Mouse (Mus musculus) myocyte (in vitro differentiated cells): Measurements from ENCODE around the gene Zfyve27. TPM values are rescaled to one million over a fixed set of nuclear protein-coding genes. Genes with fewer than 3 reads are reported as not detected.

Source experiments
- H3K27me3 ChIP-seq: one replicate; pipeline ENCODE4 v1.6.1; 2011; ENCODE audit not compliant: control insufficient read depth, insufficient read depth, insufficient read length
- H3K36me3 ChIP-seq: one replicate; pipeline ENCODE4 v1.6.1; 2011; ENCODE audit not compliant: control insufficient read depth, insufficient read depth
- H3K4me2 ChIP-seq: one replicate; pipeline ENCODE4 v1.6.1; 2011; ENCODE audit warnings: low read depth, control low read depth
- H3K4me3 ChIP-seq: one replicate; pipeline ENCODE4 v1.5.1; 2011; ENCODE audit warnings: mild to moderate bottlenecking, control low read depth, moderate library complexity
- H3K79me2 ChIP-seq: one replicate; pipeline ENCODE4 v1.6.1; 2011; ENCODE audit not compliant: control insufficient read depth, insufficient read depth
- H3ac ChIP-seq: one replicate; pipeline ENCODE4 v1.6.1; 2011; ENCODE audit not compliant: control insufficient read depth, insufficient read length
- CEBPB ChIP-seq: IDR thresholded peaks from 2 replicates; pipeline ENCODE4 v1.6.1; 2011; ENCODE audit warnings: mild to moderate bottlenecking, moderate library complexity; ENCODE audit not compliant: poor library complexity, insufficient read depth, severe bottlenecking
- E2F4 ChIP-seq: IDR thresholded peaks from one replicate; pipeline ENCODE4 v1.6.1; 2011; ENCODE audit warnings: mild to moderate bottlenecking, control low read depth, moderate library complexity; ENCODE audit not compliant: insufficient read depth
- MAX ChIP-seq: IDR thresholded peaks from one replicate; pipeline ENCODE4 v1.6.1; 2011; ENCODE audit warnings: low read depth, mild to moderate bottlenecking, control low read depth
- MYOD1 ChIP-seq, 3 experiments: IDR thresholded peaks; one replicate each; pipeline ENCODE4 v1.6.1; 2011; ENCODE audit warnings: control low read depth in 2 of 3, low read depth in 2 of 3, mild to moderate bottlenecking in 2 of 3, moderate library complexity in 1 of 3; ENCODE audit not compliant: insufficient read length in 2 of 3, control insufficient read depth in 1 of 3
- MYOG ChIP-seq, 3 experiments: IDR thresholded peaks; one replicate each; pipeline ENCODE4 v1.6.1; 2011; ENCODE audit warnings: control low read depth in 2 of 3, low read depth in 2 of 3, mild to moderate bottlenecking in 2 of 3; ENCODE audit not compliant: insufficient read length in 2 of 3, control insufficient read depth in 1 of 3, insufficient read depth in 1 of 3
- POLR2A ChIP-seq: IDR thresholded peaks from one replicate; pipeline ENCODE4 v1.6.1; 2011; ENCODE audit warnings: low read depth, mild to moderate bottlenecking, control low read depth, moderate library complexity; ENCODE audit not compliant: insufficient read length
- POLR2AphosphoS2 ChIP-seq: IDR thresholded peaks from one replicate; pipeline ENCODE4 v1.6.1; 2011; ENCODE audit warnings: low read depth, control low read depth; ENCODE audit not compliant: insufficient read length
- REST ChIP-seq: IDR thresholded peaks from one replicate; pipeline ENCODE4 v1.6.1; 2011; ENCODE audit warnings: mild to moderate bottlenecking, control low read depth, moderate library complexity; ENCODE audit not compliant: insufficient read depth, insufficient read length
- SRF ChIP-seq: IDR thresholded peaks from one replicate; pipeline ENCODE4 v1.6.1; 2011; ENCODE audit warnings: low read depth; ENCODE audit not compliant: control insufficient read depth, insufficient read length
- TCF12 ChIP-seq: IDR thresholded peaks from one replicate; pipeline ENCODE4 v1.6.1; 2011; ENCODE audit warnings: mild to moderate bottlenecking, control low read depth; ENCODE audit not compliant: poor library complexity, insufficient read depth, severe bottlenecking
- TCF3 ChIP-seq: IDR thresholded peaks from one replicate; pipeline ENCODE4 v1.6.1; 2011; ENCODE audit warnings: low read depth, control low read depth; ENCODE audit not compliant: insufficient read length
- USF1 ChIP-seq: IDR thresholded peaks from one replicate; pipeline ENCODE4 v1.6.1; 2011; ENCODE audit warnings: low read depth, mild to moderate bottlenecking, control low read depth, moderate library complexity
- polyA plus RNA-seq: library from polyadenylated mRNA; unstranded; fragments of >200 nt; fragmentation: generic; extraction: Trizol; gene quantifications from one replicate; pipeline ENCODE4 v1.2.1, GENCODE M21; 2012; ENCODE audit warnings: missing spikeins

Gene Zfyve27
- polyA plus RNA-seq, 1 experiment, result 22.4 TPM

- peaks cover 35% of the 10 kb centered on the region for H3K27me3 ChIP-seq
- H3ac ChIP-seq, result no peak overlapping the region
- TF ChIP-seq TCF12 (no peak), USF1 (no peak), CEBPB (no peak), MYOD1 (IDR thresholded peaks at IDR 0.05; ENCODE audit: control insufficient read depth in 1 of 3, insufficient read length in 2 of 3, low read depth in 2 of 3) (no peak), REST (no peak), POLR2A (no peak), E2F4 (no peak), POLR2AphosphoS2 (no peak), MYOG (IDR thresholded peaks at IDR 0.05; ENCODE audit: control insufficient read depth in 1 of 3, insufficient read depth in 1 of 3, insufficient read length in 2 of 3, low read depth in 2 of 3) (no peak)
- no peaks in the 10 kb centered on the region for H3K79me2 ChIP-seq
- no peaks in the 10 kb centered on the region for H3K36me3 ChIP-seq
- H3K4me3 ChIP-seq, result no peak overlapping the region
- no peak overlapping the region for H3K4me2 ChIP-seq
Measured at GRCm38 (mm10) chr19:42214601-42215000, 50.9 kb downstream of the Zfyve27 start.

GRCm38 (mm10) chr19:42216699-42217373 is 53.1 kb downstream of the Zfyve27 start:
- no peak overlapping the region for H3K4me3 ChIP-seq
- no peak overlapping the region for H3K4me2 ChIP-seq
- TF ChIP-seq E2F4 (no peak), REST (no peak), POLR2AphosphoS2 (no peak), MYOG (IDR thresholded peaks at IDR 0.05; ENCODE audit: control insufficient read depth in 1 of 3, insufficient read depth in 1 of 3, insufficient read length in 2 of 3, low read depth in 2 of 3) (no peak), TCF3 (no peak), SRF (no peak), CEBPB (no peak), TCF12 (no peak), MAX (no peak), MYOD1 (IDR thresholded peaks at IDR 0.05; ENCODE audit: control insufficient read depth in 1 of 3, insufficient read length in 2 of 3, low read depth in 2 of 3) (no peak), POLR2A (no peak), USF1 (no peak)
- no peaks in the 10 kb centered on the region for H3K79me2 ChIP-seq
- H3K36me3 ChIP-seq, result no peaks in the 10 kb centered on the region
- no peak overlapping the region for H3ac ChIP-seq
- peaks cover 24% of the 10 kb centered on the region for H3K27me3 ChIP-seq

GRCm38 (mm10) chr19:42217374-42217763 is 53.6 kb downstream of the Zfyve27 start:
- TF ChIP-seq POLR2AphosphoS2 (no peak), USF1 (no peak), MYOD1 (IDR thresholded peaks at IDR 0.05; ENCODE audit: control insufficient read depth in 1 of 3, insufficient read length in 2 of 3, low read depth in 2 of 3) (no peak)

GRCm38 (mm10) chr19:42226451-42226850 is 62.7 kb downstream of the Zfyve27 start:
- Histone ChIP-seq H3K4me2 (no peak overlapping the region), H3K79me2 (no peaks in the 10 kb centered on the region), H3K27me3 (peaks cover 81% of the 10 kb centered on the region), H3ac (no peak overlapping the region), H3K4me3 (no peak overlapping the region), H3K36me3 (no peaks in the 10 kb centered on the region)
- TF ChIP-seq MYOG (IDR thresholded peaks at IDR 0.05; ENCODE audit: control insufficient read depth in 1 of 3, insufficient read depth in 1 of 3, insufficient read length in 2 of 3, low read depth in 2 of 3), result no peak
- no peak for TF ChIP-seq SRF
- TF ChIP-seq POLR2A, result no peak
- TF ChIP-seq USF1, result no peak
- TF ChIP-seq POLR2AphosphoS2, result no peak
- TF ChIP-seq E2F4, result no peak
- no peak for TF ChIP-seq TCF3
- no peak for TF ChIP-seq CEBPB
- TF ChIP-seq MAX, result no peak
- no peak for TF ChIP-seq REST
- TF ChIP-seq TCF12, result no peak
- TF ChIP-seq MYOD1 (IDR thresholded peaks at IDR 0.05; ENCODE audit: control insufficient read depth in 1 of 3, insufficient read length in 2 of 3, low read depth in 2 of 3), result no peak

More at GRCm38 (mm10) chr19:42217374-42217763, 53.6 kb downstream of the Zfyve27 start:
- Histone ChIP-seq H3K36me3 (no peaks in the 10 kb centered on the region), H3K79me2 (no peaks in the 10 kb centered on the region), H3K27me3 (peaks cover 30% of the 10 kb centered on the region), H3K4me2 (no peak overlapping the region), H3ac (no peak overlapping the region), H3K4me3 (no peak overlapping the region)

GRCm38 (mm10) chr19:42229499-42230287 is 65.9 kb downstream of the Zfyve27 start:
- H3ac ChIP-seq, result no peak overlapping the region
- no peaks in the 10 kb centered on the region for H3K79me2 ChIP-seq
- H3K36me3 ChIP-seq, result no peaks in the 10 kb centered on the region
- peaks cover 59% of the 10 kb centered on the region for H3K27me3 ChIP-seq
- TF ChIP-seq MYOG (IDR thresholded peaks at IDR 0.05; ENCODE audit: control insufficient read depth in 1 of 3, insufficient read depth in 1 of 3, insufficient read length in 2 of 3, low read depth in 2 of 3) (no peak), REST (no peak), E2F4 (no peak), USF1 (no peak), CEBPB (no peak), TCF12 (no peak), TCF3 (no peak), SRF (no peak), MAX (no peak), POLR2A (no peak), MYOD1 (IDR thresholded peaks at IDR 0.05; ENCODE audit: control insufficient read depth in 1 of 3, insufficient read length in 2 of 3, low read depth in 2 of 3) (no peak)
- H3K4me2 ChIP-seq, result no peak overlapping the region
- H3K4me3 ChIP-seq, result no peak overlapping the region
